8 mouse cellular contexts compared by ENCODE assay signal in the genomic region with DNA sequence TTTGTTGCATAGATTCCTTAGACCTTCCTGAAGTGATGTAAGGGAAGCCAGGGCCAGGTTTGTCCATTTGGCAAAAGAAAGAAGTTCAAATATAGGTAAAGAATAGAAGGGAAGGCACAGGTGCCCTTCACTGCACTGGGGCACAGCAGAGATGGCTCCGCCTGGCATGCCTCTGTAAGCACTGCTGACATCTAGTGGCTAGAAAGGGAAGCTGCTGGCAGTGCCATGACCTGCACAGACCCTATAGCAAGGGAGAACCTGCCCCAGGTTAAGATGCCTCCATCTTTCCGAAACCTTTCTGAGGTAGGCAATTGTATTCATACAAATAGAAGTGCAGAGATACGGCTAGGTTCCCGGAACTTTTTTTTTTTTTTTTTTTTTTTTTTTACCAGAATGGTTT. TPM values are rescaled to one million over a fixed set of nuclear protein-coding genes. Genes with fewer than 3 reads are reported as not detected.
DNase-seq lines count a peak whose midpoint lies in the region; ATAC-seq and TF ChIP-seq lines count a peak whose summit lies in the region.

No protein-coding gene starts in this region.

- peak; percentile 81 for ATAC-seq in kidney, embryonic 16.5 days (ENCODE audit: low FRiP score, low TSS enrichment)

- TF ChIP-seq CTCF in brain, embryonic 14.5 days (IDR thresholded peaks at IDR 0.05; ENCODE audit: borderline replicate concordance, extremely low read depth, insufficient read depth, insufficient read length): peak; percentile 89
- peak; percentile 98 for TF ChIP-seq CTCF in lung, adult 2 months (IDR thresholded peaks at IDR 0.05; ENCODE audit: insufficient read depth, low read length)

- no peak overlapping the region for H3K4me2 ChIP-seq in kidney, embryonic 16.5 days (replicated peaks; ENCODE audit: low read depth, low read length)

- H3K36me3 ChIP-seq in kidney, embryonic 16.5 days (ENCODE audit: insufficient read depth, low read length): peaks cover 7% of the 10 kb centered on the region; the same call in 1 of the 2 replicates

- H3K9ac ChIP-seq in kidney, embryonic 16.5 days (replicated peaks; ENCODE audit: low read length): no peak overlapping the region

- no peak for TF ChIP-seq POLR2A in brain, embryonic 14.5 days (IDR thresholded peaks at IDR 0.05; ENCODE audit: borderline replicate concordance, extremely low read depth, insufficient read depth, insufficient read length, poor library complexity, severe bottlenecking)
- no peak for TF ChIP-seq POLR2A in lung, adult 2 months (IDR thresholded peaks at IDR 0.05; ENCODE audit: borderline replicate concordance, extremely low read depth, low read depth, low read length)

- DNase-seq in embryo, embryonic 10 days (ENCODE audit: low spot score): peak; percentile 71
- DNase-seq in embryo, embryonic 9.5 days (ENCODE audit: extremely low spot score): no peak
- DNase-seq in CD4-positive helper T cell, adult 2 months (ENCODE audit: low read depth, low spot score): peak; percentile 65
- peak; percentile 55 for DNase-seq in brain, embryonic 14.5 days (ENCODE audit: low read depth)
- peak; percentile 34 to 60 for DNase-seq in frontal cortex, postnatal 36 days (ENCODE audit: low spot score in 2 of 2)
- peak; percentile 47 for DNase-seq in lung, adult 2 months
- peak; percentile 60 for DNase-seq in retina, postnatal 1 day

- no peaks in the 10 kb centered on the region for H3K9me3 ChIP-seq in kidney, embryonic 16.5 days (ENCODE audit: low read length)

- no peaks in the 10 kb centered on the region for H3K27me3 ChIP-seq in kidney, embryonic 16.5 days (ENCODE audit: insufficient read depth, low read length)

- WGBS in kidney, embryonic 16.5 days: 79% methylated on average over 4 of the region's 4 CpGs
- WGBS in lung, adult 2 months: 72% methylated on average over 4 of the region's 4 CpGs

- H3K27ac ChIP-seq in kidney, embryonic 16.5 days (ENCODE audit: low read length): no peak overlapping the region

- no peak overlapping the region for H3K4me3 ChIP-seq in kidney, embryonic 16.5 days (ENCODE audit: low read length)
- no peak overlapping the region for H3K4me3 ChIP-seq in lung, adult 2 months (replicated peaks; ENCODE audit: extremely low read depth, low read depth, low read length)

- no peaks in the 10 kb centered on the region for H3K4me1 ChIP-seq in kidney, embryonic 16.5 days (ENCODE audit: insufficient read depth, low read length)
- no peaks in the 10 kb centered on the region for H3K4me1 ChIP-seq in lung, adult 2 months (ENCODE audit: control insufficient read depth, insufficient read depth, low read length)

RNA-seq across cellular contexts. Expression of a gene that starts 27.9 kb away (rescaled TPM):
- 2.2 and 3.7 TPM in 2 replicates for polyA plus RNA-seq in brain, embryonic 14.5 days (2012; rRNA removed)
- 3.0 and 3.7 TPM in 2 replicates for polyA plus RNA-seq in kidney, embryonic 16.5 days (2015; fragmentation: Nextera tagmentation; extraction: Ambion mirVana)
- 57.0 and 60.0 TPM in 2 replicates for polyA plus RNA-seq in lung, adult 2 months (2012; rRNA removed)

RNA-seq across cellular contexts. Expression of a gene that starts 45.3 kb away (rescaled TPM):
- 30.9 and 36.5 TPM in 2 replicates for polyA plus RNA-seq in brain, embryonic 14.5 days (2012; rRNA removed)
- polyA plus RNA-seq in kidney, embryonic 16.5 days (2015; fragmentation: Nextera tagmentation; extraction: Ambion mirVana): 6.3 and 6.4 TPM in 2 replicates
- 16.5 and 22.9 TPM in 2 replicates for polyA plus RNA-seq in lung, adult 2 months (2012; rRNA removed)

Comparison
In these comparisons a context has a peak if more than half of its experiments do, and no peak if none do; other contexts are left out.
1. RNA of a gene that starts 27.9 kb away (polyA plus RNA-seq): 57.0 to 60.0 TPM in lung, adult 2 months; 3.0 to 3.7 TPM in kidney, embryonic 16.5 days and 2.2 to 3.7 TPM in brain, embryonic 14.5 days; every median in the first group is over 10 times any median in the second.